Mouse (Mus musculus) forebrain, embryonic 15.5 days (tissue): ENCODE results near the gene Pcolce2. TPM values are rescaled to one million over a fixed set of nuclear protein-coding genes. Genes with fewer than 3 reads are reported as not detected.
A peak's percentile ranks its signal among the peaks of the same experiment; 100 is the strongest.

Experiments
- ATAC-seq: fragments of 200-750 bp; cut with Nextera tagmentation; replicated peaks from 2 replicates; pipeline ENCODE4 v1.8.0; 2017; ENCODE audit warnings: mild to moderate bottlenecking, moderate TSS enrichment, moderate library complexity
- H3K27ac ChIP-seq: fragments of 300-500 bp; sonication (generic); replicated peaks from 2 replicates; pipeline ENCODE4 v1.5.1; 2015; ENCODE audit warnings: mild to moderate bottlenecking, inconsistent platforms
- H3K27me3 ChIP-seq: fragments of 300-500 bp; sonication (generic); 2 replicates; pipeline ENCODE4 v1.6.1; 2015; ENCODE audit warnings: inconsistent platforms
- H3K36me3 ChIP-seq: fragments of 300-500 bp; sonication (generic); 2 replicates; pipeline ENCODE4 v1.6.1; 2015; ENCODE audit warnings: mild to moderate bottlenecking, inconsistent platforms
- H3K4me1 ChIP-seq: fragments of 300-500 bp; sonication (generic); 2 replicates; pipeline ENCODE4 v1.6.1; 2015; ENCODE audit warnings: inconsistent platforms
- H3K4me2 ChIP-seq: fragments of 300-500 bp; sonication (generic); replicated peaks from 2 replicates; pipeline ENCODE4 v1.6.1; 2015; ENCODE audit warnings: mild to moderate bottlenecking, inconsistent platforms
- H3K4me3 ChIP-seq: fragments of 300-500 bp; sonication (generic); 2 replicates; pipeline ENCODE4 v1.5.1; 2015; ENCODE audit warnings: mild to moderate bottlenecking, inconsistent platforms
- H3K9ac ChIP-seq: fragments of 300-500 bp; sonication (generic); replicated peaks from 2 replicates; pipeline ENCODE4 v1.6.1; 2015; ENCODE audit warnings: mild to moderate bottlenecking, inconsistent platforms
- H3K9me3 ChIP-seq: fragments of 300-500 bp; sonication (generic); 2 replicates; pipeline ENCODE4 v1.6.1; 2016; ENCODE audit warnings: inconsistent platforms
- WGBS: fragments of 180-500 bp; shearing (Covaris S2); methylation state at CpG from one replicate; pipeline ENCODE4 v1.1.7; 2015; ENCODE audit warnings: mixed read lengths; 5-methylcytosine and 5-hydroxymethylcytosine counted together
- polyA plus RNA-seq: library from polyadenylated mRNA; unstranded; fragments of >200 nt; fragmentation: Nextera tagmentation; extraction: Ambion mirVana; gene quantifications from 2 replicates; pipeline ENCODE4 v1.2.1, GENCODE M21; 2015

Pcolce2 gene
- polyA plus RNA-seq = 2.0 and 2.4 TPM in 2 replicates

GRCm38 (mm10) chr9:95637271-95638181 lies at the start of gene Pcolce2:
TSS of gene Pcolce2 (plus strand) at chr9:95637601.
- peak within 1 kb of the TSS; percentile 78 for H3K9ac ChIP-seq
- peak within 1 kb of the TSS; percentile 98 for H3K4me2 ChIP-seq
- peak; percentile 91 for ATAC-seq
- no peaks in the 10 kb centered on the region for H3K27me3 ChIP-seq
- under 1% methylated on average over 59 of the region's 71 CpGs for WGBS
- peak within 1 kb of the TSS; percentile 7; the same call in 1 of the 2 replicates for H3K27ac ChIP-seq
- H3K4me1 ChIP-seq = peaks cover 8% of the 10 kb centered on the region
- no peaks in the 10 kb centered on the region for H3K9me3 ChIP-seq
- H3K36me3 ChIP-seq = no peaks in the 10 kb centered on the region
- H3K4me3 ChIP-seq = peak within 1 kb of the TSS; percentile 83

- Histone ChIP-seq H3K4me3 (no peak overlapping the region), H3K4me1 (no peaks in the 10 kb centered on the region), H3K36me3 (no peaks in the 10 kb centered on the region), H3K27ac (no peak overlapping the region), H3K9me3 (no peaks in the 10 kb centered on the region), H3K4me2 (no peak overlapping the region), H3K9ac (no peak overlapping the region), H3K27me3 (no peaks in the 10 kb centered on the region)
- ATAC-seq = no peak
- WGBS = 95% methylated on average over 7 of the region's 7 CpGs
Measured at GRCm38 (mm10) chr9:95588070-95588469, 49.3 kb upstream of the Pcolce2 start.

DNA sequence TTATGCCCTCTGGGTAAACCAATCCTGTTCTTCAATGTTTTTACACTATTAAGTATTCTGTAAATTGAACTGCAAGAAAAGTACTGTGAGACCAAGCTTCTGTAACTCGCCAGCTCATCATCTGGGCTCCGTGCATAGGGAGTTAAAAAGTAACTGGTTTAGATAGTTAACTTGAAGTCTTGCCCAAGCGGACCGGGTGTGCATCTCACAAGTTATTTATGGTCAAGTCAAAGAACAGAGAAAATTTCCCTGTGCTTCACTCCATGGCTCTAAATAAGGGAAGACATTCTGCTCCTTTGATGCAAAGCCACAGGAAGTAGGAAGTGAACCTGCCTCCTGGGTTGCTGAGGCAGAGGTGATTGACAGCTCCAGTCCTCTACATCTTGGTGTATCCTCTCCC lies 43.1 kb upstream of the Pcolce2 start:
- no peak overlapping the region for H3K4me2 ChIP-seq
- H3K9me3 ChIP-seq = no peaks in the 10 kb centered on the region
- no peak overlapping the region for H3K9ac ChIP-seq
- ATAC-seq = no peak
- no peaks in the 10 kb centered on the region for H3K4me1 ChIP-seq
- no peak overlapping the region for H3K4me3 ChIP-seq
- WGBS = 91% methylated on average over 4 of the region's 4 CpGs
- H3K27me3 ChIP-seq = no peaks in the 10 kb centered on the region
- no peak overlapping the region for H3K27ac ChIP-seq
- H3K36me3 ChIP-seq = no peaks in the 10 kb centered on the region

DNA sequence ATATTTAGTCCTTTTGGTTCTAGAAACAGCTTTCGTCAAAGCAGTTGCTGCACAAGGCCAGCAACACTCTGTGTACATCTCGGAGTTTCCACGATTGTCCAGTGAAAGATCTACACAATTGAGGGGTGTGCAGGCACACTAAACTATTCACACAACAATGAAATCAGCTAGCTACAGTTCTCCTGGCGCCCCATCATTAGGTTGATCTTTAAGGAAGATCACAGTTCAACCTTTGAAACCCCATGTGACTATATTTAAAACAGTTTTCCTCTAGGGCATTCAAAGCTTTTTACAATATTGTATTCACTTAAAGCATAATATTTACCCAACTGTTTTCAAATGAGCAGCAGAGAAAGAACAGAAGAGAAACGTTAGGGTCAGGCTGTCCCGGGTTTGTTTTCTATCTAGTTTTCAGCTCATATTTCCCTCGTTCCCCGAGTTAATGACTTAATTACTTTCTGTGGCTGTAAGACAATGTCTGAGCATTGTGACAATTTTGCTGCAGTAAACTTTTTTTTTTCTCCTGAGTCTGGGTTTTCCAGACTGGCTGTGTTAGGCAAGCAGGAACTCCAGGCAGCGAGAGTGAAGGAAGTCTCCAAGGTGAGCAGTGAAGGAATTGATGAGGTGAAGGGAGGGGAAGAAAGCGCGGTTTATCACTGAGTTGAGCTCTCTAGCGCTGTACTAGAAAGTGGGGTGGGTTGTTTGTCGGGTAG lies 39.8 kb upstream of the Pcolce2 start:
- Histone ChIP-seq H3K36me3 (no peaks in the 10 kb centered on the region), H3K4me3 (no peak overlapping the region), H3K27ac (no peak overlapping the region), H3K9ac (no peak overlapping the region), H3K27me3 (no peaks in the 10 kb centered on the region), H3K4me1 (no peaks in the 10 kb centered on the region), H3K4me2 (no peak overlapping the region), H3K9me3 (no peaks in the 10 kb centered on the region)
- WGBS = 42% methylated on average over 13 of the region's 13 CpGs
- ATAC-seq = no peak

- Histone ChIP-seq H3K27me3 (no peaks in the 10 kb centered on the region), H3K4me3 (no peak overlapping the region), H3K9ac (no peak overlapping the region), H3K36me3 (no peaks in the 10 kb centered on the region), H3K9me3 (no peaks in the 10 kb centered on the region), H3K27ac (no peak overlapping the region), H3K4me2 (no peak overlapping the region), H3K4me1 (no peaks in the 10 kb centered on the region)
- WGBS = 64% methylated on average over 19 of the region's 19 CpGs
- ATAC-seq = no peak
Measured at GRCm38 (mm10) chr9:95598179-95598721, 39.2 kb upstream of the Pcolce2 start.

GRCm38 (mm10) chr9:95599399-95599798 lies 38.0 kb upstream of the Pcolce2 start:
- Histone ChIP-seq H3K4me3 (no peak overlapping the region), H3K9ac (no peak overlapping the region), H3K27ac (no peak overlapping the region), H3K4me2 (no peak overlapping the region), H3K4me1 (no peaks in the 10 kb centered on the region), H3K9me3 (no peaks in the 10 kb centered on the region), H3K36me3 (no peaks in the 10 kb centered on the region), H3K27me3 (no peaks in the 10 kb centered on the region)
- WGBS = 87% methylated on average over 4 of the region's 4 CpGs
- no peak for ATAC-seq

GRCm38 (mm10) chr9:95602849-95603248 lies 34.6 kb upstream of the Pcolce2 start:
- WGBS = 87% methylated on average over 3 of the region's 3 CpGs
- Histone ChIP-seq H3K27me3 (no peaks in the 10 kb centered on the region), H3K9ac (no peak overlapping the region), H3K9me3 (no peaks in the 10 kb centered on the region), H3K27ac (no peak overlapping the region), H3K4me1 (no peaks in the 10 kb centered on the region), H3K4me3 (no peak overlapping the region), H3K4me2 (no peak overlapping the region), H3K36me3 (no peaks in the 10 kb centered on the region)
- no peak for ATAC-seq

DNA sequence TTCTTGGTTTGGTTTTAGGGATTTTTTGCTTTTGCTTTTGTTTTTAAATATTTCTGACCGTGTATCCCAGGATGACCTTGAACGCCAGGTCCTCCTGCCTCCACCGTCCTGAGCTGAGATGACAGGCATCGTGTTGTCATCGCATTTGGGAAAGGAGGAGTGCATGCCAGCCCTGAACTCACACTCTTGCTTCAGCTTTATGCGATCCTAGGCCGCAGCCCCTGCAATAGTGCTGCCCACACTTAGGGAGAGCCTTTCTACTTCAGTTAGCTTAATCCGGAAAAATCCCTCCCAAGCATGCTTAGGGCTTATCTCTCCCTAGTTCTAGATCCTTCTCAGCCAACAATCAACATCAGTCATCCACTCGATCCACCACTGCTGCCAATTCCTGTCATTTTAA lies 34.1 kb upstream of the Pcolce2 start:
- Histone ChIP-seq H3K4me3 (no peak overlapping the region), H3K36me3 (no peaks in the 10 kb centered on the region), H3K9me3 (no peaks in the 10 kb centered on the region), H3K27ac (no peak overlapping the region), H3K4me1 (no peaks in the 10 kb centered on the region), H3K27me3 (no peaks in the 10 kb centered on the region), H3K9ac (no peak overlapping the region), H3K4me2 (no peak overlapping the region)
- WGBS = 87% methylated on average over 9 of the region's 9 CpGs
- ATAC-seq = no peak

GRCm38 (mm10) chr9:95607196-95607595 lies 30.2 kb upstream of the Pcolce2 start:
- H3K4me2 ChIP-seq = no peak overlapping the region
- no peak overlapping the region for H3K9ac ChIP-seq
- H3K4me3 ChIP-seq = no peak overlapping the region
- no peaks in the 10 kb centered on the region for H3K4me1 ChIP-seq
- H3K27ac ChIP-seq = no peak overlapping the region
- H3K36me3 ChIP-seq = no peaks in the 10 kb centered on the region
- no peaks in the 10 kb centered on the region for H3K9me3 ChIP-seq
- no peaks in the 10 kb centered on the region for H3K27me3 ChIP-seq
- 0 out of 2 replicates have a peak, but pooled peaks have one; percentile 16 for ATAC-seq
- 78% methylated on average over 5 of the region's 5 CpGs for WGBS

DNA sequence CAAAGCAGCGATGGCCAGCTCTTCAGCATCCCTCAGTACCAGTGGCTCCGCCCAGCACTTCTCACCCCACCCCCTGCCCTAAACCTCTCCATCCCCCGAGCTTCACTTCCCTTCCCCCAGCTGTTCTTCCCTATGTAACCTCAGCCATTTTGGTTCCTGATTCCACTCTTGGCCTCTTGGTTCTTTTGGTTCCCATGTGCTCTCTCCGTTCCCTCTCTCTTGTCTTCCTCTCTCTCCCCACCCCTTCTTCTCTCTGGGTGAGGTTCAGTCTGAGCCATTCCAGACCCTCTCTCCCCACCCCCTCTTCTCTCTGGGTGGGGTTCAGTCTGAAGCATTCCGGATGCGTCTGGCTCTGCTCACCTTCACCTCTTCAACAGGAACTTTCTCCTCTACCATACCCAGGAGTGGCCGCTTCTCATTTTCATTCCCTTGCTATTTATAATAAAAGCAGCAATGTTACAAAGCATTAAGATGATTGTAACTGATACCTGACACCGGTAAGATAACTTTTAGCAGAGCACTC lies 25.1 kb upstream of the Pcolce2 start:
- Histone ChIP-seq H3K27ac (no peak overlapping the region), H3K4me1 (peaks cover 6% of the 10 kb centered on the region; the same call in 1 of the 2 replicates), H3K4me3 (no peak overlapping the region), H3K9me3 (no peaks in the 10 kb centered on the region), H3K4me2 (no peak overlapping the region), H3K27me3 (no peaks in the 10 kb centered on the region), H3K36me3 (no peaks in the 10 kb centered on the region), H3K9ac (no peak overlapping the region)
- WGBS = 89% methylated on average over 8 of the region's 8 CpGs
- ATAC-seq = no peak

DNA sequence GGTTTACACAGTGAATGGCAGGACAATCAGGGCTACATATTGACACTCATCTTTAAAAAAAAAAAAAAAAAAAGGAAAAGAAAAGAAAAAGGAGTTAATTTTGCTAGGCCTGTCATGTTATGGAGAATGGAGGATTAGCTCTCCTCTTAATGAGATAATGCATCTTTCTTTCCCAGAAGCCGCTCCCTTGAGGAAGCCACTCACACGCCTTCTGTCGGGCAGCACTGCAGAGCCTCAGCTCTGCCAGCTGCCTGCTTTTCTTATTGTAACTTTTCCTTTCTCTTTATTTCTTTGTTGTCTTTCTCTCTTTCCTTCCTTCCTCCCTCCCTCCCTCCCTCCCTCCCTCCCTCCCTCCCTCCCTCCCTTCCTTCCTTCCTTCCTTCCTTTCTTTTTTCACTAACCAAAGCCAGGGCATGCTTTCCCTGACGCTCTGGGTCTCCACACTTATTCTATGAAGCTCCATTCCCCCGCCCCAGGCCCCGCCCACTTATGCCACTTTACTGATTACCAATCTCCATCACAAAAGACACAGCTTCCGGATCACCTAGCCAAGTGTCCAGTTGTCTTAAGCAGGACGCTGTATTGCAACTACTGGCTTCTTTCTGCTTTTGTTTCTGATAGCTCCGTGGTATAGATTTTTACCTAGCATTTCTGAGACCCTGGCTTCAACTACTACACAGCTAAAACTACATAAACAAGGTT lies 23.8 kb upstream of the Pcolce2 start:
- Histone ChIP-seq H3K27me3 (no peaks in the 10 kb centered on the region), H3K9me3 (no peaks in the 10 kb centered on the region), H3K4me3 (peak overlapping the region; percentile 10; the same call in 1 of the 2 replicates), H3K27ac (no peak overlapping the region), H3K36me3 (no peaks in the 10 kb centered on the region), H3K9ac (no peak overlapping the region), H3K4me2 (peak overlapping the region; percentile 33), H3K4me1 (peaks cover 6% of the 10 kb centered on the region; the same call in 1 of the 2 replicates)
- WGBS = 5% methylated on average over 9 of the region's 9 CpGs
- peak; percentile 74 for ATAC-seq
